Mouse (Mus musculus) forebrain, embryonic 11.5 days (tissue): ENCODE measurements around the gene Dhrs1. TPM values are rescaled to one million over a fixed set of nuclear protein-coding genes. Genes with fewer than 3 reads are reported as not detected.

Experiments used
- ATAC-seq: fragments of 200-750 bp; cut with Nextera tagmentation; replicated peaks from 2 replicates; pipeline ENCODE4 v1.8.0; 2017; ENCODE audit warnings: moderate TSS enrichment; ENCODE audit not compliant: low FRiP score
- DNase-seq: peaks from one replicate; pipeline ENCODE4 v3.0.0-alpha.2; 2017; ENCODE audit warnings: low spot score
- H3K27ac ChIP-seq: fragments of 300-500 bp; sonication (generic); 2 replicates; pipeline ENCODE4 v1.5.1; 2014; ENCODE audit warnings: low read depth, low read length
- H3K27me3 ChIP-seq: fragments of 300-500 bp; sonication (generic); 2 replicates; pipeline ENCODE4 v1.6.1; 2014; ENCODE audit warnings: mild to moderate bottlenecking, low read length, mixed read lengths; ENCODE audit not compliant: control insufficient read depth, insufficient read depth
- H3K36me3 ChIP-seq: fragments of 300-500 bp; sonication (generic); 2 replicates; pipeline ENCODE4 v1.6.1; 2014; ENCODE audit warnings: mild to moderate bottlenecking, low read length, moderate library complexity, mixed read lengths; ENCODE audit not compliant: control insufficient read depth, insufficient read depth
- H3K4me1 ChIP-seq: fragments of 300-500 bp; sonication (generic); replicated peaks from 2 replicates; pipeline ENCODE4 v1.6.1; 2014; ENCODE audit warnings: low read length, mixed read lengths; ENCODE audit not compliant: control insufficient read depth, insufficient read depth
- H3K4me2 ChIP-seq: fragments of 300-500 bp; sonication (generic); 2 replicates; pipeline ENCODE4 v1.6.1; 2014; ENCODE audit warnings: low read depth, mild to moderate bottlenecking, low read length, moderate library complexity, mixed read lengths; ENCODE audit not compliant: severe bottlenecking
- H3K4me3 ChIP-seq: fragments of 300-500 bp; sonication (generic); 2 replicates; pipeline ENCODE4 v1.5.1; 2014; ENCODE audit warnings: low read depth, low read length
- H3K9ac ChIP-seq: fragments of 300-500 bp; sonication (generic); 2 replicates; pipeline ENCODE4 v1.6.1; 2014; ENCODE audit warnings: low read length
- H3K9me3 ChIP-seq: fragments of 300-500 bp; sonication (generic); 2 replicates; pipeline ENCODE4 v1.6.1; 2016; ENCODE audit warnings: low read length, mixed read lengths; ENCODE audit not compliant: control insufficient read depth
- WGBS: fragments of 180-500 bp; shearing (Covaris S2); extraction: QIAGEN DNeasy Blood & Tissue Kit; methylation state at CpG from one replicate; pipeline ENCODE4 v1.1.7; 2014; 5-methylcytosine and 5-hydroxymethylcytosine counted together
- polyA plus RNA-seq: library from polyadenylated mRNA; unstranded; fragments of >200 nt; fragmentation: Nextera tagmentation; extraction: Ambion mirVana; gene quantifications from 2 replicates; pipeline ENCODE4 v1.2.1, GENCODE M21; 2014

Gene Dhrs1
- polyA plus RNA-seq, 1 experiment from 2014 or later = 63.6 TPM

GRCm38 (mm10) chr14:55689433-55689832 is 56.1 kb downstream of the Dhrs1 start:
- ATAC-seq (no peak), DNase-seq (no peak)
- Histone ChIP-seq H3K9ac (no peak overlapping the region), H3K27me3 (no peaks in the 10 kb centered on the region), H3K36me3 (no peaks in the 10 kb centered on the region), H3K9me3 (no peaks in the 10 kb centered on the region; the same call in 1 of the 2 replicates), H3K4me1 (no peaks in the 10 kb centered on the region), H3K4me3 (no peak overlapping the region), H3K4me2 (no peak overlapping the region), H3K27ac (no peak overlapping the region)
- 81% methylated on average over 10 of the region's 10 CpGs for WGBS

Other genes starting within 250 kb of the Dhrs1 start
- gene Cpne6, start 235.2 kb downstream of the Dhrs1 start, polyA plus RNA-seq = 0.21 and 0.28 TPM in 2 replicates
- not detected in 2 replicates for gene Nrl, start 220.7 kb downstream of the Dhrs1 start, polyA plus RNA-seq
- 16.2 and 17.8 TPM in 2 replicates for gene Pck2, start 205.4 kb downstream of the Dhrs1 start, polyA plus RNA-seq
- 74.2 and 74.6 TPM in 2 replicates for gene Dcaf11, start 185.7 kb downstream of the Dhrs1 start, polyA plus RNA-seq
- gene A730061H03Rik, start 185.3 kb downstream of the Dhrs1 start, polyA plus RNA-seq = 0.71 TPM in 1 of 2 replicates, not detected in the other
- gene Fitm1, start 170.1 kb downstream of the Dhrs1 start, polyA plus RNA-seq = not detected in 2 replicates
- 100 and 105 TPM in 2 replicates for gene Psme1, start 167.6 kb downstream of the Dhrs1 start, polyA plus RNA-seq
- gene Emc9, start 160.4 kb downstream of the Dhrs1 start, polyA plus RNA-seq = 3.4 and 4.7 TPM in 2 replicates
- gene Psme2, start 154.6 kb downstream of the Dhrs1 start, polyA plus RNA-seq = 178 and 187 TPM in 2 replicates
- gene Rnf31, start 154.0 kb downstream of the Dhrs1 start, polyA plus RNA-seq = 13.7 and 18.1 TPM in 2 replicates
- gene Irf9, start 142.1 kb downstream of the Dhrs1 start, polyA plus RNA-seq = 6.5 and 8.6 TPM in 2 replicates
- gene Rec8, start 127.7 kb downstream of the Dhrs1 start, polyA plus RNA-seq = 4.8 and 5.5 TPM in 2 replicates
- gene Ipo4, start 109.7 kb downstream of the Dhrs1 start, polyA plus RNA-seq = 77.2 and 104 TPM in 2 replicates
- gene Gm49378, start 107.8 kb downstream of the Dhrs1 start, polyA plus RNA-seq = 3.4 and 4.0 TPM in 2 replicates
- 77.1 and 78.4 TPM in 2 replicates for gene Tm9sf1, start 101.9 kb downstream of the Dhrs1 start, polyA plus RNA-seq
- gene Tssk4, start 95.5 kb downstream of the Dhrs1 start, polyA plus RNA-seq = 0.76 and 0.99 TPM in 2 replicates
- gene Mdp1, start 85.2 kb downstream of the Dhrs1 start, polyA plus RNA-seq = 61.9 and 62.3 TPM in 2 replicates
- gene Gmpr2, start 73.7 kb downstream of the Dhrs1 start, polyA plus RNA-seq = 59.7 and 62.5 TPM in 2 replicates
- gene Nedd8, start 73.6 kb downstream of the Dhrs1 start, polyA plus RNA-seq = 583 and 616 TPM in 2 replicates
- 73.8 and 74.8 TPM in 2 replicates for gene Tinf2, start 63.9 kb downstream of the Dhrs1 start, polyA plus RNA-seq
- 0.21 and 1.4 TPM in 2 replicates for gene Tgm1, start 31.8 kb downstream of the Dhrs1 start, polyA plus RNA-seq
- 23.4 and 27.1 TPM in 2 replicates for gene Rabggta, start 23.4 kb downstream of the Dhrs1 start, polyA plus RNA-seq
- gene Nop9, start within 50 bp of the Dhrs1 start, polyA plus RNA-seq = 54.2 and 57.4 TPM in 2 replicates
- gene Cideb, start 12.8 kb upstream of the Dhrs1 start, polyA plus RNA-seq = not detected in 2 replicates
- gene Ltb4r2, start 15.7 kb upstream of the Dhrs1 start, polyA plus RNA-seq = 0.32 and 0.43 TPM in 2 replicates
- 0.45 TPM in 1 of 2 replicates, not detected in the other for gene Ltb4r1, start 20.3 kb upstream of the Dhrs1 start, polyA plus RNA-seq
- 6.1 and 7.2 TPM in 2 replicates for gene Adcy4, start 38.4 kb upstream of the Dhrs1 start, polyA plus RNA-seq
- gene Ripk3, start 43.2 kb upstream of the Dhrs1 start, polyA plus RNA-seq = 6.6 and 9.7 TPM in 2 replicates
- 30.8 and 32.7 TPM in 2 replicates for gene Nfatc4, start 77.5 kb upstream of the Dhrs1 start, polyA plus RNA-seq
- 20.2 and 20.3 TPM in 2 replicates for gene Nynrin, start 108.3 kb upstream of the Dhrs1 start, polyA plus RNA-seq
- 0.37 TPM in 1 of 2 replicates, not detected in the other for gene Cbln3, start 138.7 kb upstream of the Dhrs1 start, polyA plus RNA-seq
- gene Khnyn, start 139.3 kb upstream of the Dhrs1 start, polyA plus RNA-seq = 13.6 and 14.9 TPM in 2 replicates
- 38.0 and 48.6 TPM in 2 replicates for gene Sdr39u1, start 154.6 kb upstream of the Dhrs1 start, polyA plus RNA-seq
- gene Cma1, start 199.0 kb upstream of the Dhrs1 start, polyA plus RNA-seq = not detected in 2 replicates
- gene Cma2, start 205.3 kb upstream of the Dhrs1 start, polyA plus RNA-seq = not detected in 2 replicates